Mouse (Mus musculus): ENCODE measurements around the gene Dapk1.

The Dapk1 gene

DNA sequence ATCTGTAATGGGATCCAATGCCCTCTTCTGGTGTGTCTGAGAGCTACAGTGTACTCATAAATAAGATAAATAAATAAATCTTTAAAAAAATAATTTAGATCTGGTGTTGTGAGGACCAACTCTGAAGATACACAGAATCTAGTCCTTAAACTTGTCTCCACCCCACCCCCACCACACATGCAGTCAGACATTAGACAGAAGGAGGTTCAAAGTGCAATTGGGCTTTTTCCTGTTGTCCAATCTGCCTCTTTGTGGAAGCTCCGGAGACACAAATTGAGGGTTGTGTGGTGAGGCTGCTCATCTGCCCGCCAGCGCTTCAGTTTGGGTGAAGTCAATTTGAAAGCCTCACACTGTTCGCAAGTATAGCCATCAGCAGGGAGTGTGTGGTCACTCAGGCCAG is 63.7 kb downstream of the Dapk1 start:
- no peak for DNase-seq

DNA sequence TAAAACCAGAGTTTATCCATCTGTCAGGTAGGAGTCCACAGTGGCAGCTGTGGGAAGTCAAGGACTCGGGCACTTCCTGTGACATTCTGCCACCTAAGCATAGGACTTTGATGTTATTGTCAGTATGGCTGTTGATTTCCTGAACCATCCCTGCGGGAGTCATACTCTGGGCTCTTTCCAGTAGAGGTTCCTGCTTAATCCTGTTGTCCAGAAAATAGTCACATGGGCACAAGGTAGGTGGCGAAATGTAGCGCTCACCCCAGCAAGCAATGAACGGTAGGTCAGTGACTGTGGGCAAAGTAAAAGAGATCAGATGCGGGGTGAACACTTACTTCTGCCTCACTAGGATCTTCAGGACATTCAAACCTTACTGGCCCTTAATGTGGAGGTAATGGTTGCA is 66.3 kb downstream of the Dapk1 start:
- DNase-seq: peak in 1 of 2 experiments; percentile 45

DNA sequence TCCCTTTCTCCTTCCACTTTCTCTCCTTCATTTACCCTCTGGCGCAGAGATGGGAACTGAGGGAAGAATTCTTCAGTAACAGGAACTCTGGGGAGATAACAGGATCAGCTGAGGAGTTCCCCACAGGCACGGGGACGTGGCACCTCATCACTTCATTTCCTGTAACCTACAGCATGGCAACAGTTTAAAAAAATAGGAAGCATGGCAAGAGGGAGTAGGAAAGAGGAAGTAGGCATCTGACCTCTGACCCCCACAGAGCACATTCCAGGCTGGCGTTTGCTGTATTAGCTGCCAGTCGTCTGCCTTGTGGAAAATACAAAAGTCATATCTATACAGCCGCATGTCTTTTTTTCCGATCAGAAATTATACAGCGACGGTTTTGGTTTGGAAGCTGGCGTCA is 68.9 kb downstream of the Dapk1 start:
- no peak for DNase-seq

DNA sequence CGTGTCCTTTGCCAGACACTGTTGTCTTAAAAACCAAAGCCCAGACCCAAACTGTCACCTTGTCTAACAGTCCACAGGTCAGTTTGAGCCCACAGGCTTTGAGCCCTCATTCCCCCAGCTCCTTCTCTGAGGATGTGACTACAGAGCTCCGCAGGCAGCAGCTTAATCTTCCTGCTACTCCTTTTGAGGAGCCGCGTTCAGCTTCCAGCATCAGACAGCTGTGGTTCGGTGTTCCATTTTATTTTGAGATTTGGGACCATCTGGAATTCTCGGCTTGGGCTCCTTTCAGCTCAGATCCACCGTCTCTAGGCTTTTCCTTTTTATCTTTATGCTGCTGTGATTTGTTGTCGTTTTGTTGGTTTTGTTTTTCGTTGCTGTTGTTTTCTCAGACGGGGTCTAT is 69.5 kb downstream of the Dapk1 start:
- no peak for DNase-seq

DNA sequence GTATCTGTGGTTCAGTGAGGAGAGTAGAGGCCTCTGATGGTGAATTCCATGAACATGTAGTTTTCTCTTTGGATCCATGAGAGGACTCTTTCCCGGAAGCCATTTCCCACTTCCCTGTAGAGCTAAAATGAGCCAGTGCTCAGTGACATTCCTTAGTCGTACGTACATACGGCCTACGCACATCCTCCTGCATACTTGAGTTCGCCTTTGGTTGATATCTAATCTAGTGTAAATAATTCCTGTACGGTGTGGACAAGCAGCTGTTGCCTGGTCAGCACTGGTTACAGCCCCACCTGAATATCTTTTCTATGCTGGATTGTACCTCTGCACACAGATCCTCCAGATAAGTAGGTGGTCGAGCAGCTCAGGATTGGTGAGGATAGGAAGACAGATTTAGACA is 70.5 kb downstream of the Dapk1 start:
- DNase-seq: no peak

DNA sequence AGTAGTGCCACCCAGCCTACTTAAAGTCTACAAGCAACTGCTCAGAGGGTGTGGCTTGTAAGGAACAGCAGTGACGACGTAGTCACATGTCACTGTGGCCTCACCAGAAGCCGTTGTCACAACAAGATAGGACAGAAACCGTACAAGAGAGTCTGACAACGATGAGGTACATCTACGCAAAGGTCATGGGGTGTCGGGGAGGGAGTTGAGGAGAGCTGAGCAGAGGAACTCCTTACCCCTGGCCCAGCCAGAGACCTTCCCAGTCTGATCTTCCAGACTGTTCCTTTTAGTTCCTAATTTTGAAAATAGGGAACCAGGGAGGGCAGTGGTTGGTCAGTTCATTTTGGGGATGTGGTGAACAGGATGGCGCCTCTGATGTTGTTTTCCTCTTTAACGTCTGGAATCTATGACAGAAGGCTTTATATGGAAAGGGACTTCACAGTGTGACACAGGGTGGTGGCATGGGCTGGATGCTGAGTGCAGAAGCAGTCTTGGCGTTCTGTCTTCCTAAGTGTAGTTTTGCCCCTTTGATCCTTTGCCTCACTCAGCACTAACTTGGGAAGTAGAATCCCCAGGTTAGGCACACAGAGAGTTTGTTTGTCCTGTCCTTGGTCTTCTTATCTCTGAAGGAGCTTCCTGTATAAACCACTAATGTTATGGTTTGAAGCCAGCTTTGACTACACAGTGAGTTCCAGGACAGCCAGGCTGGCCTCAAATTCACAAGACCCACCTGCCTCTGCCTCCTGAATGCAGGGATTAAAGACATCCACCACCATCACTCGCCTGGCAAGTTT is 71.3 kb downstream of the Dapk1 start:
- no peak for DNase-seq

DNA sequence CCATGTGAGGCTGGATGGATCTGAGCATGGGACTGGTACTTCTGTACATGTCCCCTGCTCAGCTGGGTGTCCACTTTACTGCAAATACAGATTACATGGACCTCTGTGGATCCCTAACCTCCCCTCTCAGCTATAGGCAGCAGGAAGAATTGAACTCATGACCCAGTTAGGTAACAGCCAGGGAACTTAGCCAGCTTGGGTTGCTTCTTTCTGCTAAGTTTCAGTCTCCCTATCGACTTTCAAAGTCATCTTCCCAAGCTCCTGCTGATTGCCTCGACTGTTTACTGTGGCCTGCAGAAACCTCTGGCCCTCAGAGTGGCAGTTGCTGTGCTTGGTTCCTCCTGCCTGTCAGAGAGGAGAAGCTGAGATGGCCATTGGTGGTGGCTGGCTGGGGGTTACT is 72.6 kb downstream of the Dapk1 start:
- DNase-seq: no peak

DNA sequence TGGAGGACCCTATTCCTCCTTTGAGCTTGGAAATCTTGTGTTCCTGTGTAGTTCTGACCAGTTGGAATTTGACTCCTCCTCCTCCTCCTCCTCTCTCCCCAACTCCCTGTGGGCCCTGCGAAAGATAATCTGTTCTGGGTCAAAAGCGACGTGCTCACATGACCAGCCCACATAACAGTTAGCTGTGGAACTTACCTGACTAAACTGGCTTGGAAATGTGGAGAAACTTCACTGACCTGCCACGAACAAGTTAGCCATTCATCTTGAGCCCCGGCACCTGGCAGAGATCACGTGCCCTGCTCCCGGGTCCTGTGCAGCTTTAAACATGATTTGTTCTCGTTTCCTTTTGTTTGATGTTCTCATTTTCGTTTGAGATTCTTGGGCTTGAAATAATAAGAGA is 73.2 kb downstream of the Dapk1 start:
- peak; percentile 79 to 89 for DNase-seq

DNA sequence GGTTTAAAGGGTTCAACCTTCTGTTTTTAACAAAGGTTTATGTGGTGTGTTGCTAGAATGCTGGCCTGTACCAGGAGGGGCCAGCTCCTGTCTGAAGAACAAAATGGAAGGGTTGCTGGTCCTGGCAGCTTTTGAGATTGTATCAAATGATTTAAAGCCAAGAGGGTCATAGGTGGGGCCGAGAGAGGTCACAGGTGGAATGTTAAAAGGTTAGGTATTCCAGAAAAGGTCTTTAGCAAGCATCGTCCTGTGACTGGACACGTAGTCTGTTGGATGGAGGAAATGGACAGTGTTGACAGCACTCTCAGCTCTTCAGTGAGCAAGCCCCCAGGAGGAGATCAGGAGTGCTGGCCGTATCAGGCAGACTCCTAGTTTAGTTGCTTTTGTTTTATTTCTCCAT is 73.7 kb downstream of the Dapk1 start:
- no peak for DNase-seq

DNA sequence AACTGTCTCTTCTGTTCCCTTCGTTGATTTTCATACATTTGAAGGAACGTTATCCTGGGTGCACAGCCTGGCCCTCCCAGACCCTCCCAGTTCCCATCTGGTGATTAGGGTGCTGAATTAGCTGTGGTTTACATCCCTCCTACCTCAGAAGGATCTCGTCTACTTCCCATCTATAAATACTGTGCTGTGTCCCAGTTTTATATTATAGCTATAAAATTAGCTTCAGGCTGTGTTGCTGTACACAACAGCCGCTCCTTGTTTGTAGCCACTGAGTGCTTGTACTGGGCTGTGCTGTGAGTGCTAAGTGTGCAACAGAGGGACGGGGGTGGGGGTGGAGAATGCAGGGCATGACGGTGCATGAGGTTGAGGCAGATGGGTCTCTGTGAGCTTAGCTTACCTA is 77.2 kb downstream of the Dapk1 start:
- DNase-seq: no peak

DNA sequence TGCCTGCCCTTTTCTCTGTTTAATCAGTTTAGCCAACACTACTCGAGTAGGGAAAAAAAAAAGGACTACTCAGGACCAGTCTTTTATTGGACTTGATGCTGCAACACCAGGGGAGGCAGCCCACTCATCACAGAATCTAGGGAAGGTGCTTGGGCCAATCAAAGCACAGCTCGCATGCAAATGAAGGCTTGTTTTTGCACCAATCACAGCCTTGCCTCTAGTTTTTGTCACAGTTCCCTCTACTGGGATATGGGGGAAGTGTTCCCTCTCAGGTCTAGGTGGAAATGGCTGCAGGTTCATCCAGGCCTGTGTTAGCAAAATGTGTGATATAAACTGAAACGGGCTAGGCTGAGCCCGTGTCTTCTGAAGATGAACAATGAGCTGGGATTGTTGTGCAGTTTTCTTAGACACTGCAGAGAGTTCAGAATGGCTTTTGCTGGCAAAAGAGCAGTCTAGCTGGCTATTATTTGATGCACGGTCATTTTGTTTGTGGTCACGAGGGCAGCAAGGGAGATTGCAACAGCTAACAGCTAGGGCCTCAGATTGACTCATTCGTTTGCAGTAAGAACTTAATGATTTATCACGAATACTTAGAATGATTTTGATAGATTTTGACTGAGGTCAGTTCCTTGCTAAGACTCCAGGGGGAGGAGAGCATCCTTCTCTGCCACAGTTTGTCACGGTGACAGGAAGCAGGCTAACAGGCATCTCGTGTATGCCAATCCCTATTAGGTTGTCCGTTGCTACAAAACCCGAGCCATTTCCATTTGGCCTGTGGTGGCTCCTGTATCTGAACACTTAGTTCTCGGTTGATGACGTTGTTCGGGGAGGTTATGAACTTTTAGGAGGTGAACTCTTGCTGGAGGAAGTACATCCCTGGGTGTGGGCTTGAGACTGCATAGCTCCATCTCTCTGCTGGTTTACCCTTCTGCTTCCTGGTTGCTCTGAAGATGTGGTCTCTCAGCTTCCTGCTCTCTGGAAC is 81.3 kb downstream of the Dapk1 start:
- no peak for DNase-seq

DNA sequence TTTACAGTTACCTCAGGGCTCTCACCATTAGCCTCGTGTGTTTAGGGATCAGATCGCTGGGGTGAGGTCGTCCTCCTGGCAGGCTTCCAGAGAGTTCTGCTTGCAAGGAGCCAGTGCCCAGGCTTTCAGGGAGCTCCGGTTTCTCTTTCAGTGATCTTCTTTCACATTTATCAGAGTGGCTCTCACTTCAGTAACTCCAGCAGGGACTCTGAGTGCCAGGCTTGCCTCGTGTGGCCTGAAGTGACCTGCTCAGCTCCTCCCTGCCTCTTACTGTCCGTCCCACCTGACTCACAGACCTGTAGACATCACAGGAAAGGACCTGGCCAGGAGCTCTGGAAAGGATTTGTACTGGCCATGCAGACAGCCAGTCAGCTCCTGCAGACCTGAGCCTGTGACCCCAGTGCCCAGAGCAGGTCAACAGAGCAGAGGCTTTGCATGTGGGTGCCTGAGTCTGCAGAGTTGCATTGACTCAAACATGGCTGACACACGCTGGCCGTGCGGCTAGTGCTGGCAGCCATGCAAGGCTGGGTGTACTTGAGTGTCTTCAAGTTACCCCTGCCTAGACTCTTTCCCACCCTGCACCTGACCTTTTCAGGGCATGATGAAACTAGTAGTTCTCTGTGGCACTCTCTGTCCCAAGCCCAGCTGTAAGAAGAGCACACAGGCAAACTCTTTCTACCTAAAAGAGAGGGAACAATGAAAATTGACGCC is 82.5 kb downstream of the Dapk1 start:
- peak; percentile 52 to 64 for DNase-seq

DNA sequence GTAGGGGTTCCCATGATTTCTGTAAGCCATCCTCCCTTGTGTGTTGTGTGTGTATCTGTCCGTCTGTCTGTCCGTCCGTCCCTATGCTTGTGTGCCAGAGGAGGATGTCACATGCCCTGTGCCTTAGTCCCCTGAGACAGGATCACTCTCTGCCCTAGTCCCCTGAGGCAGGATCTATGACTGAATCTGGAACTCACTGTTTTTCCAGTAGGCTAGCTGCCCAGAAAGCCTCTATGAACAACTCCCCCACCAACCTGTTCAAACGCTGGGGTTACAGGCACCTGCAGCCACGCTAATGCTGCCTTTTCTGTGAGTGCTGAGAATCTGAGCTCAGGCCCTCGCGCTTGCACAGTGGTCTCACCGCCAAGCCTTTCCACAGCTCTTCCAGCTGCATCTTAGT is 83.1 kb downstream of the Dapk1 start:
- DNase-seq: no peak

DNA sequence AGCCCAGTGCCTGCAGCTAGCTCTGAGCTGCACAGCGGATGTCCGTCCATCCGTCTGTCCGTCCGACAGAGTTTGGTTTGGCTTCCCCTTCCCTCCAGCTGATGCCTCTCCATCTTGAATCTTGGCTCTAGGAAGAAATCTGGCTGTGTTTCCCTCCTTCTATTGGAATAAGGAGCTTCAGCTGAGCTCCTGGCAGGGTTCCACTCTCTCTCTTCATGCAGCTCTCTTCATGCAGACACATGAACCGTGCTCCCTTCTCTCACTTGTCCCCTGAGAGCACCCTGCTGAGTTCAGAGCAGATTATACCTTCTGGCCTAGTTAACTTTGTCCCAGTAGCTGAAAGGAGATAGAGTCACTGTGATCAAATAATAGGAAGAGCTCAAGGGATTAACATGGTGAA is 83.5 kb downstream of the Dapk1 start:
- DNase-seq: no peak

DNA sequence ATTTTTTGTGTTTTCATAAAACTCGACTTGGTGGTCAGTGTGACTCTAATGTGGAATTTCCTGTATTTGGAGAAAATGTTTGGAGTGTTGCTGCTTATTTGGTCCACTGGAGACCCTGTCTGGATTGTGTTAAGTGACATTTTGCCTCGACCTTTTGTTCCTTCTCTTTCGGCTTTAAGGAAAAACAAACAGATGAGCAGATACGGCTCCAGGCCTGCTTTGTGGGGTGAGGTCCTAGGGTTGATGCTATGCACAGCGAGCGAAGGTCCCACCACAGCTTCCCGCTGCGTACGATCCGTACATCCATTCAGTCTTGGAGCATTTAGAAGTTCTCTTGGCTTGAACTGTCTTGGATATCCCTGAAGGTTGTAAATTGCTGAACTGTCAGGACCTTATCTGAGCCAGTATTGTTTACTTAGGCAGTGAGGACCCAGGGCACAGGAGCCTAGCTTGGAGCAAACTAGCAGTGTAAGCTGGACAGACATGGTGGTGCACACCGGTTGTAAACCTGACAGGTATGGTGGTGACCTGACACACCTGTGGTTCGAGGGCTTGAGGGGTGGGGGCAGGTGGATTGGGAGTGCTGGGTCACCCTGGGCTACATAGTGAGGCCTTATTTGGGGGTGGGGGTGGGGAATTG is 84.4 kb downstream of the Dapk1 start:
- no peak for DNase-seq

DNA sequence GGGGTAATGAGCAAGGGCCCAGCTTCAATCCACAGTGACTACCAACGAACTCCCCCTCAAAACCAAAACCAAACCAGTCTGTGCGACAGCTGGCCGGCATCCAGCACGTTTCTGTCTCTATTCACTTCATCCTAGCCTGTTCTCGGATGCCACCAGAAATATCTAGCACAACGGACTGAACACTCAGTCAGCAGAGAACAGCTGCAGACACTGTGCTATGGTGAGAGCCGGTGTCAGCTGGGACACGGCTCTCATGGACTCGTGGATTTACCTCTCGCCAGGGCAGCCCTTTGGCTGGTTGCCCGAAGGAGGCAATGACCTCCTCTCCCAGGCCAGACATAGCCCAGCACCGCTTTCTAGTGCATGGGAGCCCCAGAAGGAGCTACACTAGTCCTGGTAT is 85.2 kb downstream of the Dapk1 start:
- DNase-seq: peak; percentile 81 to 85

DNA sequence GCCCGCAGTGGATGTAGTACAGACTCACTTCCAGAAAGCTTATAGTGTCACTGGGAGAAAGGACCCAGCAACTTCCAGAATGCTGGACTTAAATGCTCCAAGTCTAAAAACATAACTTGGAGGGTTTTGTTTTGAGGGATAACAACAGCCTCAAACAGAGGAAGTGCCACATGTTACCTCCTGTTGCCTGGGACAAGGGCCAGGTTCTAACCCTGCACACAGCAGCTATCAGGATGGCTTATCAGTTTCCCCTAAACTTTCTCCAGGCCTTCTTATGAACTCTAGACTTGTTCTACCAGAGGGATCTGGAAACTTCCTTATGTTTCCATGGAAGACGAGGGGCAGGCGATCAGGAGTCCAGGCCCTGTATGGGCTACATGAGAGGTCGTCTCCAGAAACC is 85.7 kb downstream of the Dapk1 start:
- DNase-seq: no peak

DNA sequence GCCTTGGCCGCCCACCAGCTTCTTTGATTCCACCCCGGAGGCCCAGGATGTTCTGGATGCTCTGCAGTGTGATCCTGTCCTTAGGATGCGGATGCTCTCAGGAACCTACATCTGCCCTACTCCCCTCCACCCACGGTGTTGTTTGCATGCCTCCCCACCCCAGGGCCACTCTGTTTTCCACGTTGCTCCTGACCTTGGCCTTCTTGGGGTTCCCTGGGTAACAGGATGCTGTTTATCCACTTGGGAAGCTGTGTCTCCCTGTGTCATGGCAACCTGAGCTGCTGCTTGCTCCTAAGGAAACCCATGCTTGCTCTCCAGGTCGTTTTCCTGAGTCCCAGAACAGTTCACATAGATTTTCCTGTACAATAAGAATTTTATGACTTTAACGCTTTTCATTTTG is 86.1 kb downstream of the Dapk1 start:
- no peak for DNase-seq

DNA sequence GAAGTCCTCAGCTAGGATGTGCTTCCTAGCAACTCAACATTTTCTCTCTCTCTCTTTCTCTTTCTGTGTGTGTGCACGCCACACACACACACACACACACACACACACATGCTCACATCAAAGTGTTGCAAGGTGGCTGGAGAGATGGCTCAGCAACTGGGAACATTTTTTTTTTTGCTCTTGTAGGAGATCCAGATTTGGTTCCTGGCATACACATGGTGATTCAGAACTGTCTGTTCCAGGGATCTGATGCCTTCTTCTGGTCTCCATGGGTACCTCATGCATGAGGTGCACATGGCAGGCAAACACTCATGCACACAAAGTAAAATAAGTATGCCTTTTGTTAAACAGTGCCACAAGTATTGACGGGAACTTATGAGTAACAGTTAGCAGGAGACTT is 89.2 kb downstream of the Dapk1 start:
- no peak for DNase-seq

DNA sequence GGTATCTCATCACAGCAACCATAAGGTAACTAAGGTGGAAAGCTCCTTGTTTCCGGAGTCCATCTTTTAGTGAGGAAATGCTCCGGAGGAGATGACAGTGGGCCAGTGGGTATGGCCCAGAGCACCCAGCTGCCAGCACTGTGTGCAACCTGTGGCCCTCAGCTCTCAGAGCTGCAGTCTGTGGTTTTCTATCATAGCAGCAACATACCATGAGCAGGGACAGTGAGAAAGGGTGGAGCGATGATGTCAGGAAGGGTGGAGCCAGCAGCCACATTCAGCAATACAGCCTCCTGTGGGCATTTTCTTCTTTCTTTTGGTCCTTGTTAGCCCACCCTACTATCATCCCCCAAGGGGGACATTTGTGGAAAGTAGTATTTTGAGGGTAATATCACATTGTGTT is 90.2 kb downstream of the Dapk1 start:
- no peak for DNase-seq

DNA sequence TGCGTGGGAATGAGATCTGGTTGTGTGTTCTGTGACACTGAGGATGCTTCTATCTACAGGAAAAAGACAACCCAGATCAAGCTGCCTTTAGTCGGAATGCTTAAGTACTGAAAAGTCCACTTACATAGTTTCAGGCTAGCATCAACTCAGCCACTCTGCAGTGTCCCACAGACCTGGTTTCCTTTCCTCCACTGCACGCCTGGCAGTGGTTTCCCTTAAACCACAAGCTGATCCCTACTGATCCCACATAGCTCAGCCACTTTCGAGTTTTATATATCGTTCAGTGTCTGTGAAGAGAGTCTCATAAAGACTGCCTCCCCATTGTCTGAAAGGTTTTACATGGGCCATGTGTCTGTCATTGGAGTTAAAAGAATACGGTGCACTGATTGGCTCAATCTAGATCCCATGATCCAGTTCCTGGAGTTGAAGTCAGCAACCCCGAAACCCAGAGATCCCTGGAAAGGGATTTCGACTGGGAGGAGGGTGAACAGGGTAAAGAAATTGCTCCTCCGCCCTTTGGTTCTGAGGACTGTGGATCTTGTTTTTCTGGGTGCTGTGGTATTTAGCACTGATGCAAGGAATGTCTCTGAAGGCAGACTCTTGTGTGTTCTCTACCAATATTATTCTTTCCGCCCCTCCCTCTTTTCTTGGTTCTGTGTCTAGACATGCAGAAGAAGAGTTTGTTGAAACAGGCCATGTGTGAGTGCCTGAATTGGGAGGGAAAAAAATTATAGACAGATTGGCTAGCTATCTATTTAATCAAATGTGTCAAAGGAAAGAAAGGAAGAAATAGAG is 93.6 kb downstream of the Dapk1 start:
- no peak for DNase-seq

DNA sequence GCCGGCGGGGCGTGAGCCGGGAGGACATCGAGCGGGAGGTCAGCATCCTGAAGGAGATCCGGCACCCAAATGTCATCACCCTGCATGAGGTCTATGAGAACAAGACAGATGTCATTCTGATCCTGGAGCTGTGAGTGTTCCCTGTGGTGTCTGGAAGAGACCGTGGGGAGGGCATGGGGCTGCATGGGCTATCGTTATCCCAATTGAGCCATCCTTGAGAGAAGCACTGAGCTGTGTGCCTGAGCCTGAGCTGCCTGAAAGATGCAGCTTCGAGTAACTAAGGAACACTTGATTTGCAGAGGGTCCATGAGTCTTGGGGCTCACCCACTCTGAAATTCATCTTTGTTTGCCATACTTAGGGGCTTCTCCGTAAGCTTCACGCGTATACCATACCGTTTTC is 94.6 kb downstream of the Dapk1 start:
- no peak for DNase-seq
